Mouse (Mus musculus) MEL (cell line): ENCODE results near the gene Tmcc3. TPM values are rescaled to one million over a fixed set of nuclear protein-coding genes. Genes with fewer than 3 reads are reported as not detected.

ENCODE experiments used
- DNase-seq: peaks from one replicate; pipeline ENCODE4 v3.0.0; 2011; ENCODE audit warnings: low read depth, low spot score
- H3K27ac ChIP-seq: 2 replicates; pipeline ENCODE4 v1.5.1; 2012; ENCODE audit warnings: low read depth, mild to moderate bottlenecking, control low read depth, low read length, moderate library complexity; ENCODE audit not compliant: control insufficient read depth
- H3K27me3 ChIP-seq, 2 experiments: fragments of 150-350 bp in 1 of 2; sonication (generic) in 1 of 2; 2 replicates each; pipeline ENCODE4 v1.6.1; 2012; ENCODE audit warnings: low read length in 2 of 2, mild to moderate bottlenecking in 2 of 2, improper control_type of control experiment in 1 of 2, moderate library complexity in 1 of 2; ENCODE audit not compliant: insufficient read depth in 2 of 2, control insufficient read depth in 1 of 2
- H3K36me3 ChIP-seq, 2 experiments: 2 replicates each; pipeline ENCODE4 v1.6.1; 2012 to 2014; ENCODE audit warnings: low read length in 2 of 2, improper control_type of control experiment in 1 of 2, inconsistent platforms in 1 of 2, mild to moderate bottlenecking in 1 of 2; ENCODE audit not compliant: insufficient read depth in 2 of 2, control insufficient read depth in 1 of 2
- H3K4me1 ChIP-seq, 2 experiments: fragments of 150-350 bp in 1 of 2; sonication (generic) in 1 of 2; 2 replicates each; pipeline ENCODE4 v1.6.1; 2012; ENCODE audit warnings: low read length in 2 of 2, improper control_type of control experiment in 1 of 2, mild to moderate bottlenecking in 1 of 2; ENCODE audit not compliant: insufficient read depth in 2 of 2, control insufficient read depth in 1 of 2
- H3K4me3 ChIP-seq, 2 experiments: fragments of 150-350 bp in 1 of 2; sonication (generic) in 1 of 2; 2 replicates each; pipeline ENCODE4 v1.5.1; 2012; ENCODE audit warnings: low read depth in 2 of 2, low read length in 2 of 2, mild to moderate bottlenecking in 2 of 2, moderate library complexity in 2 of 2, control low read depth in 1 of 2, improper control_type of control experiment in 1 of 2; ENCODE audit not compliant: control insufficient read depth in 1 of 2, insufficient read depth in 1 of 2
- H3K79me2 ChIP-seq: 2 replicates; pipeline ENCODE4 v1.6.1; 2012; ENCODE audit warnings: mild to moderate bottlenecking, low read length, moderate library complexity; ENCODE audit not compliant: control insufficient read depth, poor library complexity, insufficient read depth
- H3K9ac ChIP-seq: 2 replicates; pipeline ENCODE4 v1.6.1; 2012; ENCODE audit warnings: low read depth, mild to moderate bottlenecking, control low read depth, low read length, moderate library complexity; ENCODE audit not compliant: control insufficient read depth, poor library complexity, severe bottlenecking
- H3K9me3 ChIP-seq: fragments of 150-350 bp; sonication (generic); replicated peaks from 2 replicates; pipeline ENCODE4 v1.6.1; 2012; ENCODE audit warnings: mild to moderate bottlenecking, low read length, improper control_type of control experiment, moderate library complexity; ENCODE audit not compliant: insufficient read depth
- BHLHE40 ChIP-seq: IDR thresholded peaks from 2 replicates; pipeline ENCODE4 v1.6.1; 2012; ENCODE audit warnings: low read depth, mild to moderate bottlenecking, inconsistent platforms, low read length, improper control_type of control experiment, borderline replicate concordance
- CHD1 ChIP-seq: IDR thresholded peaks from 2 replicates; pipeline ENCODE4 v1.6.1; 2012; ENCODE audit warnings: low read depth, mild to moderate bottlenecking, inconsistent platforms, low read length, improper control_type of control experiment
- HCFC1 ChIP-seq: IDR thresholded peaks from 2 replicates; pipeline ENCODE4 v1.6.1; 2012; ENCODE audit warnings: low read depth, mild to moderate bottlenecking, inconsistent platforms, low read length, improper control_type of control experiment, moderate library complexity
- MAFK ChIP-seq: IDR thresholded peaks from 2 replicates; pipeline ENCODE4 v1.6.1; 2011; ENCODE audit warnings: low read depth, mild to moderate bottlenecking, low read length, improper control_type of control experiment, borderline replicate concordance
- MAX ChIP-seq: IDR thresholded peaks from 2 replicates; pipeline ENCODE4 v1.6.1; 2011; ENCODE audit warnings: low read length, improper control_type of control experiment
- MXI1 ChIP-seq: IDR thresholded peaks from 2 replicates; pipeline ENCODE4 v1.6.1; 2011; ENCODE audit warnings: mild to moderate bottlenecking, low read depth, low read length, improper control_type of control experiment
- NELFE ChIP-seq: IDR thresholded peaks from 2 replicates; pipeline ENCODE4 v1.6.1; 2011; ENCODE audit warnings: low read depth, low read length, improper control_type of control experiment
- POLR2AphosphoS5 ChIP-seq: IDR thresholded peaks from 2 replicates; pipeline ENCODE4 v1.6.1; 2012; ENCODE audit warnings: low read depth, borderline replicate concordance, mild to moderate bottlenecking, inconsistent platforms, low read length, moderate library complexity, mixed read lengths
- RAD21 ChIP-seq: IDR thresholded peaks from 2 replicates; pipeline ENCODE4 v1.6.1; 2011; ENCODE audit warnings: mild to moderate bottlenecking, low read depth, low read length, improper control_type of control experiment
- SIN3A ChIP-seq: IDR thresholded peaks from 2 replicates; pipeline ENCODE4 v1.6.1; 2012; ENCODE audit warnings: low read length, improper control_type of control experiment, inconsistent platforms
- TAL1 ChIP-seq: IDR thresholded peaks from 2 replicates; pipeline ENCODE4 v1.6.1; 2012; ENCODE audit warnings: mild to moderate bottlenecking, inconsistent platforms, low read length, moderate library complexity, mixed read lengths
- UBTF ChIP-seq: IDR thresholded peaks from 2 replicates; pipeline ENCODE4 v1.6.1; 2012; ENCODE audit warnings: low read depth, mild to moderate bottlenecking, inconsistent platforms, low read length, improper control_type of control experiment, moderate library complexity, borderline replicate concordance; ENCODE audit not compliant: insufficient read depth
- USF1 ChIP-seq: IDR thresholded peaks from 2 replicates; pipeline ENCODE4 v1.6.1; 2014; ENCODE audit warnings: low read depth, mild to moderate bottlenecking, inconsistent platforms, low read length, improper control_type of control experiment, moderate library complexity
- USF2 ChIP-seq, 2 experiments: IDR thresholded peaks; 2 replicates each; pipeline ENCODE4 v1.6.1; 2011 to 2012; ENCODE audit warnings: improper control_type of control experiment in 2 of 2, low read length in 2 of 2, borderline replicate concordance in 1 of 2, inconsistent platforms in 1 of 2, low read depth in 1 of 2, mild to moderate bottlenecking in 1 of 2; ENCODE audit not compliant: insufficient read depth in 1 of 2
- ZKSCAN1 ChIP-seq: IDR thresholded peaks from 2 replicates; pipeline ENCODE4 v1.6.1; 2012; ENCODE audit warnings: low read depth, mild to moderate bottlenecking, inconsistent platforms, low read length, improper control_type of control experiment, moderate library complexity
- polyA plus RNA-seq, 2 experiments: library from polyadenylated mRNA; stranded (reverse) in 1 of 2; unstranded in 1 of 2; fragments of >175 nt in 1 of 2; fragments of >200 nt in 1 of 2; gene quantifications; 2 replicates each; pipeline versions ENCODE4 v1.2.1 to v1.2.4; 2012; ENCODE audit warnings: low replicate concordance in 2 of 2, low read depth in 1 of 2; ENCODE audit not compliant: insufficient read length in 2 of 2, insufficient read depth in 1 of 2, missing spikeins in 1 of 2
- total RNA-seq: library from RNA; depleted of rRNA; stranded (reverse); fragments of 300-350 nt; gene quantifications from 2 replicates; pipeline ENCODE4 v1.2.3, GENCODE M21; 2012

Gene Tmcc3
- total and polyA plus RNA-seq, 3 experiments = 1.3 to 2.6 TPM; not detected in 1

GRCm38 (mm10) chr10:94346596-94346995, 34.8 kb downstream of the Tmcc3 start:
- no peaks in the 10 kb centered on the region for H3K36me3 ChIP-seq
- H3K4me1 ChIP-seq = no peaks in the 10 kb centered on the region
- no peak for TF ChIP-seq NELFE
- no peak for TF ChIP-seq CHD1
- TF ChIP-seq MXI1 = no peak
- TF ChIP-seq POLR2AphosphoS5 = no peak
- TF ChIP-seq USF2 (IDR thresholded peaks at IDR 0.05; ENCODE audit: borderline replicate concordance in 1 of 2, insufficient read depth in 1 of 2, low read depth in 1 of 2, low read length in 2 of 2) = no peak
- no peak for TF ChIP-seq BHLHE40
- no peak for TF ChIP-seq SIN3A
- no peak for TF ChIP-seq TAL1
- no peak for TF ChIP-seq UBTF
- no peak for TF ChIP-seq MAFK
- no peak for TF ChIP-seq RAD21
- TF ChIP-seq USF1 = no peak
- no peak for TF ChIP-seq MAX
- H3K4me3 ChIP-seq = no peak overlapping the region
- H3K27me3 ChIP-seq = peaks cover 0 to 1% of the 10 kb centered on the region in 2 experiments; a peak in 2 of 4 replicates
- no peak for DNase-seq
- no peaks in the 10 kb centered on the region for H3K79me2 ChIP-seq
- H3K9me3 ChIP-seq = no peaks in the 10 kb centered on the region
- H3K9ac ChIP-seq = no peak overlapping the region
- no peak overlapping the region for H3K27ac ChIP-seq

GRCm38 (mm10) chr10:94347296-94347695, 35.5 kb downstream of the Tmcc3 start:
- no peaks in the 10 kb centered on the region for H3K36me3 ChIP-seq
- no peak for TF ChIP-seq HCFC1
- DNase-seq = no peak

GRCm38 (mm10) chr10:94347959-94348358, 36.2 kb downstream of the Tmcc3 start:
- H3K9ac ChIP-seq = no peak overlapping the region
- H3K9me3 ChIP-seq = no peaks in the 10 kb centered on the region
- H3K4me1 ChIP-seq = no peaks in the 10 kb centered on the region
- H3K36me3 ChIP-seq = no peaks in the 10 kb centered on the region
- no peak for TF ChIP-seq ZKSCAN1
- no peak for TF ChIP-seq SIN3A
- H3K27ac ChIP-seq = no peak overlapping the region
- H3K4me3 ChIP-seq = no peak overlapping the region
- no peak for DNase-seq
- H3K79me2 ChIP-seq = no peaks in the 10 kb centered on the region
- peaks cover 0 to 1% of the 10 kb centered on the region in 2 experiments; a peak in 1 of 4 replicates for H3K27me3 ChIP-seq

More at GRCm38 (mm10) chr10:94347296-94347695, 35.5 kb downstream of the Tmcc3 start:
- Histone ChIP-seq H3K27me3 (peaks cover 0 to 1% of the 10 kb centered on the region in 2 experiments; a peak in 2 of 4 replicates), H3K79me2 (no peaks in the 10 kb centered on the region), H3K4me3 (no peak overlapping the region), H3K4me1 (no peaks in the 10 kb centered on the region), H3K9ac (no peak overlapping the region), H3K9me3 (no peaks in the 10 kb centered on the region), H3K27ac (no peak overlapping the region)
